Mouse (Mus musculus) heart, embryonic 10.5 days (tissue): ENCODE results near the gene Il6st. TPM values are rescaled to one million over a fixed set of nuclear protein-coding genes. Genes with fewer than 3 reads are reported as not detected.

ENCODE experiments used
- polyA plus RNA-seq: library from polyadenylated mRNA; unstranded; fragments of >200 nt; fragmentation: Nextera tagmentation; extraction: Ambion mirVana; gene quantifications from 2 replicates; pipeline ENCODE4 v1.2.1, GENCODE M21; 2016

The Il6st gene
- polyA plus RNA-seq, 1 experiment from 2014 or later = 32.3 TPM

Other genes with a start within 250 kb of the Il6st start
- 0.30 TPM in 1 of 2 replicates, not detected in the other for gene Ankrd55, start 175.6 kb upstream of the Il6st start, polyA plus RNA-seq
- gene Il31ra, start 130.3 kb downstream of the Il6st start, polyA plus RNA-seq = 0.13 TPM in 1 of 2 replicates, not detected in the other
- gene Ddx4, start 188.4 kb downstream of the Il6st start, polyA plus RNA-seq = 1.1 TPM in 2 replicates
- 11.2 and 13.9 TPM in 2 replicates for gene Slc38a9, start 196.7 kb downstream of the Il6st start, polyA plus RNA-seq